Mouse (Mus musculus) heart, adult 11 months (tissue): ENCODE data around the gene Cdc26.

Experiments
- DNase-seq: peaks from one replicate; pipeline ENCODE4 v3.0.0; 2022

The Cdc26 gene

DNA sequence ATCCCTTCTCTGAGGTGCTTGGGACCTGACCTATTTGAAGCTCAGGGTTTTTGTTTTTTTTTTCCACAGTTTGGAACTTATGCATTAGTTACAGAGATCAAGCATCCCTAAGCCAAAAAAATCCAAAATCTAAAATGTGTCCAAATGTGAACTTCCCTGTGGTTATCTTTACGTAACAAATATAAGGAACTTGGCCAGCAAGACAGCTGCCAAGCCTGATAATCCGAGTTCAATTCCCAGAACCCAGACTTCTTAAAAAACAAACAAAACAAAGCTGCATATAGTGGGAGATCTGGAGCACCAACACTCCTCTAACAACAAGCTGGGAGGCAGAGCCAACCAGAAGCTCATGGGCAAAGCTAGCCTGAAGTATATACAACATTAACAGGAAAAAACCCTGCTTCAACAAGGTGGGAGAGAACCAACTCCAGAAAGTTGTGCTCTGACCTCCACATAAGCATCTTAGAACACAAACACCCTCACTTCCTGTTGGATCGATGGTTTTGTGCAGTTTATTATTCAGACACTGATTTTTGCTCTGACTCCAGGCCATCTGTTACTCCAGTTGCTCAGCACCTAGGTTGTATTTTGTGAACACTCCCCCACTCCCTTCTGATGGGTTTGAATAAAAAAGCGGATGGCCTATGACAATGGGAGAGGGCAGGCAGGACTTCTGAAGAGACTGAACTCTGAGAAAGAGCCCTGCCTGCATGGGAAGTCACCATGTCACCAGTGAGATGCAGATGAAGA lies 10.7 kb downstream of the Cdc26 start:
- DNase-seq: no peak

DNA sequence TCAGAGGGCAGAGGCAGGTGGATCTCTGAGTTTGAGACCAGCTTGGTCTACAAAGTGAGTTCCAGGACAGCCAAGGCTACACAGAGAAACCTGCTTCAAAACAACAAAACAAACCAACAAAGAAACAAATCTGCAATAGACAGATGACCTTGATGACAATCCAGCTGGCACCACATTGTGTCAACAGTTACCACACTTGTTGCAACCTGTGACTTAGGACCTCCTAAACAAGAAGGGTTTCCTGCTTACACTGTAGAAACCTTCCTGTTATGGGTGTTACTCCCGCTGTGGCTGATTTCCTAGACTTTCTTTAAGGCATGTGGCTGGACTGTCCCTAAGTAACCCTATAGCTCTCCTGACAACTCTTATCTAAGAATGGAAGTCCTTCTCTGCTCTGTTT lies 12.6 kb downstream of the Cdc26 start:
- DNase-seq: no peak

DNA sequence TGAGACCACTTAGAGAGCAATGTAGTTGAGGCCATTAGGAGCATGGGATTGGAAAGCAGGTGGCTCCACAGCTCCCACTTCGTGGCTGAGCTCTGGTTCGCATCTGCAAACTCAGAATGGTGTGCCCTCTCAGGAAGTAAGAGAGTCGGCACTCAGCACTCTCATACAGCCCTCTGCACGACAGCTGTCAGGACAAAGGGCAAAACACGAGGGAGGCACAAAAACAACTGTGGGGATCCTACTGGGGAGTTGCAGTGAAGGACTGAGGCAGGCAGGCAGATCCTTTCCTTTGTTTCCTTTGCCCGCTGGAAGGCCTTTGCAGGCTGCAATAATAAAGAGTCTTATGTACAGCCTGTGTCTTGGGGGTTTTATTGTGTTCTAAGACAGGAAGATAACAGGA lies 15.0 kb downstream of the Cdc26 start:
- DNase-seq: no peak

DNA sequence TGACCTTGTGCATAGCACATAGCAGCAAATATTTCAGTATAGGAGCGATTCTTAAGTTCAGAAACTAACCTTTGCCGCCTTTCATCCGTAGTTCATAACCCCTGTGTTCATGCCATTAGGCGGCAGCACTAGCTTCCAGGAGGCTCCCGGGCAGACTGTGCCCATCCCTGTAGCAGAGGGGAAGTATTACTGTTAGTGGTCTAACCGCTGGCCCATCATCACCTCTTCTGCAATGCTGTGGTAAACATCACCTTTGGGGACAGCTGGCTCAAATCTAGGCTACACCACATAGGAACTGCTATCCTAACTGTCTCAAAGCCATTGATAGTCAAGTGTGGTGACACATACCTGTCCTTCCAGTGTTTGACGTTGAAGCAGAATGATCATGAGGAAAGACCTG lies 16.6 kb downstream of the Cdc26 start:
- DNase-seq: no peak

- no peak for DNase-seq
These were observed 18.6 kb downstream of the Cdc26 start for GRCm38 (mm10) chr4:62389592-62390512.

DNA sequence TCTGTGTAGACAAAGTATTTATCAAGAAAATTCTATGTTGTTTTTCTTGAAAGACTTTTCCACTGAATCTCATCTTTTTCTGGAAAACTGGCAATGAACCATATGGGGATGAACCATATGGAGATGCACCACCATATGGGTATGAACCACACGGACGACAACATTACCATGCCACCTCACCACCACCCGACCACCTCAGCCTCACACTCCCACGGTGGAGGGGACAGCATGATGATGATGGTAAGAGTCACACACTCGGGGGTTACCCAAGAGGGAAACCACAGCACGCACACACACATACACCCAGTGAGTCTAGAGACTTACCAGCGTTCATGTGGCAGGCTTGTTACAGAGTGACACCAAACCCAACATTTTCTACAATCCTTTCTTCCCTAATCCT lies 23.0 kb downstream of the Cdc26 start:
- no peak for DNase-seq

GRCm38 (mm10) chr4:62384159-62384558 lies 24.3 kb downstream of the Cdc26 start:
- DNase-seq: no peak

GRCm38 (mm10) chr4:62383752-62384151 lies 24.7 kb downstream of the Cdc26 start:
- no peak for DNase-seq

DNA sequence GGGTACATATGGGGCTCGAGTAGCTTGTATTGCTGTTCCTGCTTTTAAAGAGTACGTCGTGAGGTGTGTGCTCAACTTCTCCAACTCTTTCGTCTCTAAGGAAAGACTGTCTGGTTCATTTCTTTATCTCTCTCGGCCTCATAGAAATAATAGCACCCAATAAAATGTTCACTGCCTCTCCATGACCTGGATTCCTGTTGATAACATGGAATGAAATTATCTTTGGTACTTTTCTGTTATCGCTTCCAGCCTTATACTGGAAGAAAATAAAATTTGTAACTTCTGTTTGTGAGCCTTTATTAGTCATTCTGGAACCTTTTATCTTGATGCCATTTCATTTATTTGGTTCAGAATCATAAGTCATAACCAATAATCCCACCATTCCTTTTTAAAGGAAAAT lies 25.2 kb downstream of the Cdc26 start:
- DNase-seq: no peak

- no peak for DNase-seq
These were observed 28.6 kb downstream of the Cdc26 start for GRCm38 (mm10) chr4:62379724-62380381.

DNA sequence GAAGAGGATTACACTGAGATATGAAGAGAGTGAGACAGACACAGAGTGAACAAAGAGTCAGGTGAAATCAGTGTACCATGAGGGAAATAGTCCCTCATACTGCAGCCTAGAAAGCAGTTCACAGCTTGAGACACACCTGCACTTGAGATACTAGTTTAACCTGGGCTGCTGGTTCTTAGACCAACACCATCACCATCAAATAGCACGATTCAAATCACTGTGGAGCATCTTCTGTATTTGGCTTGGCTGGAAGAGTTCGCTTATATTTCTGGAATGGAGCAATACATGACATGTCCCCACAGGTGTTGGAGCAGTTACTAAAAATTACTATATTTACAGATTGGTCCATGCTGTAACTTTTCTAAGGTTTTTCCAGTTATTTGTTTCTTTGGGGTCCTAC lies 32.3 kb downstream of the Cdc26 start:
- no peak for DNase-seq

GRCm38 (mm10) chr4:62374342-62374741 lies 34.1 kb downstream of the Cdc26 start:
- no peak for DNase-seq

- DNase-seq: peak; percentile 82
These were observed 34.8 kb downstream of the Cdc26 start for GRCm38 (mm10) chr4:62373668-62374067.

DNA sequence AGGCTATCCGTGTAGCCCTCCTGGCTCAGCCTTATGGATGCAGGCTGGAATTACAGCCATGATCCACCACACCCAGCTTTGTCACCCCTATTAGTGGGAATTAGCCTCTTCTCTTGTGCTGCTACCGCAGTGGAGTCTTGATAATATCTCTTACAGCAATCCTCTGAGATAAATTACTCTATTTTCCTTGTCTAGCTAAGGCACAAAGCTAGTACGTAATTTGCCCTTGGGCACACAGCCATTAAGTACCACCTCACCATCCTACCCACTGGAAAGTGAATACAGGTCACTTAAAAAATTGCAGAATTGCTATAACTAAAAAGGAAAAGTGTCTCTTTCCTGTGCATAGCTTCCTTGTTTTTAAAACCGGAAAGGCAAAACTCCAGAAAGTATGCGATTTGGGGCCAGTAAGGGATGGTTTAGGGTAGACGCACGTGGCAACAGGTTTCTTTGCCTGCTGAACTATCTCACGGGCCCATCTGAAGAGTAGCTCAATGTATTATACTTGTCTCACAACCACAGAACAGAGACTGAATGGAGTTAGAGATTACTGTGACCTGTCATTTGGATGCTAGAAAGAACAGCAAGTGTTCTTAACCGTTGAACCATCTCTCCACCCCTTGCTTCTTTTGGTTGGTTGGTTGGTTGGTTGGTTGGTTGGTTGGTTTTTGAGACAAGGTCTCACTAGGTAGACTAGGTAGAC lies 35.5 kb downstream of the Cdc26 start:
- DNase-seq: peak; percentile 60

DNA sequence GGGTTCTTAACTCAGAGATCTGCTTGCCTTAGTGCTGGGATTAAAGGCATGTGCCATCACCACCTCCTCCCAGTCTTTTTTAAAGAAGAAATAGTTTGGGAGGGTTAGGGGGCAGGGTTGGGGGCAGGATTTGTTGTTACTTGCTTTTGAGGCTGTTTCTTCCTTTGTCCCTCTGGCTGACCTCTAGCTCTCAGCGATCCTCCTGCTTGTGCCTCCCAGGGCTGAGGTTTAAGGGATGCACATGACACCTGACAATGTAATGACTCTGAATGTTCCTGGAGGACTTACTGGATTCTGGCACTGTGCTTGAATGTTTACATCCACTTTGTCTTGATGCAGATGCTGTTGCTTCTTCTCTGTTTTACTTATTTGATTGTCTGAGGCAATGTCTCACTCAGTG lies 36.0 kb downstream of the Cdc26 start:
- DNase-seq: peak; percentile 69

- no peak for DNase-seq
These were observed 39.4 kb downstream of the Cdc26 start for GRCm38 (mm10) chr4:62369091-62369490.

DNA sequence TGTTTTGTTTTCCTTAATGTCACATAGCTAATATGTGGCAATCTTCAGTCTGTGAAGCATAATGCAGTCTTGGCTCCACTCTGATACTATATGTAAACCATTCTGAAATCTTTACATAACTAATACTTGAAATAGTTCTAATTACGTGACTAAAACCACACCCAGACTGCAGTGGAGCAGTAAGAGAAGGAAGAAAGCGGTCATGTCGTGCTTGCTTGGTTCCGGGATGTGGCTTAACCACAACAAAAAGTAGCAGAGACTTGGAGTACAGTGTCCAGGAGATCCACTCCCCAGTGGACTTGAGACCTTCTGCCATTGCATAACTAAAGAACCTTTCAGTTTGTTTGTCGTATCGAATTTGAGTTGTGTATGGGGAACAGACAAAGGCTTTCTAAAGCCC lies 40.9 kb downstream of the Cdc26 start:
- peak; percentile 89 for DNase-seq

DNA sequence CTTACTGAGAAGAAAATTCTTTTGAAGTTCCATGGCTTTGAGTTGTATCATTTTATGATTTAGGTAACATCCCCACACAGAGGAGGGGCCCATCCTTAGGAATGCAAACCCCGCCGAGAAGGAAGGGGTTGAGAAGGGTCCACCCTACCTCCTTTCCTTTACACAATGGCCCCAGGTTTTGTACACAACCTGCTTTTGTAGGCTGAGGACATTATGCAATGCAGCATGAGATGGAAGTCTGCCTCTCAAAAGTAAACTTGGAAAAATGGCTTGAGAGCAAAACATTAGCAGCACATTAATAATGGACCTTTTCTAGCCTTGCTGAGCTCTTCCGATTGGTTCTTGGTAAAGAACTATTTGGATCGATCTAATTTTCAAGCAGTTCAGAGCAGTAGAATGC lies 42.2 kb downstream of the Cdc26 start:
- peak; percentile 25 for DNase-seq

GRCm38 (mm10) chr4:62364299-62364698 lies 44.1 kb downstream of the Cdc26 start:
- DNase-seq: no peak

GRCm38 (mm10) chr4:62362437-62362836 lies 46.0 kb downstream of the Cdc26 start:
- peak; percentile 37 for DNase-seq

GRCm38 (mm10) chr4:62361997-62362396 lies 46.4 kb downstream of the Cdc26 start:
- DNase-seq: no peak

DNA sequence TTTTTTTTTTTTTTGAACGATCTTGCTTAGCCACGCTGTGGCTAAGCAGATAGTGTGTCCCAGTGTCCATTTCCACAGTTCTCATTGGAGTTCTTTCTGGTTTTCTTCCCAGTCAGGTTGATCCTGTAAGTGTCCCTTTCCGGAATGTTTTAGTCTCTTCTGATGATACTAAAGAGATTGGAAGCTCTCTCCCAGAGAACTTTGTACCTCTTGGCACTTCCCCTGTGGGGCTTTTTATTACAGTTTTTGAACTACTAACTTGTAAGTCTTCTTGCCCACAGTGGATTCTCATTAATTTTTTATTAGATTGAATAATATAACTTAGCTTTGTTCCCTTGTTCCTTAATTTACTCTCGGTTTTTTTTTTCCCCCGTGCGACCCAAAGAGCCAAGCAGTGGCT lies 46.9 kb downstream of the Cdc26 start:
- peak; percentile 59 for DNase-seq
